Mouse (Mus musculus) MEL (cell line): ENCODE measurements around the gene Pam16. TPM values are rescaled to one million over a fixed set of nuclear protein-coding genes. Genes with fewer than 3 reads are reported as not detected.

ENCODE experiments used
- DNase-seq: peaks from one replicate; pipeline ENCODE4 v3.0.0; 2011; ENCODE audit warnings: low read depth, low spot score
- H3K27ac ChIP-seq: 2 replicates; pipeline ENCODE4 v1.5.1; 2012; ENCODE audit warnings: low read depth, mild to moderate bottlenecking, control low read depth, low read length, moderate library complexity; ENCODE audit not compliant: control insufficient read depth
- H3K27me3 ChIP-seq, 2 experiments: fragments of 150-350 bp in 1 of 2; sonication (generic) in 1 of 2; 2 replicates each; pipeline ENCODE4 v1.6.1; 2012; ENCODE audit warnings: low read length in 2 of 2, mild to moderate bottlenecking in 2 of 2, improper control_type of control experiment in 1 of 2, moderate library complexity in 1 of 2; ENCODE audit not compliant: insufficient read depth in 2 of 2, control insufficient read depth in 1 of 2
- H3K36me3 ChIP-seq, 2 experiments: 2 replicates each; pipeline ENCODE4 v1.6.1; 2012 to 2014; ENCODE audit warnings: low read length in 2 of 2, improper control_type of control experiment in 1 of 2, inconsistent platforms in 1 of 2, mild to moderate bottlenecking in 1 of 2; ENCODE audit not compliant: insufficient read depth in 2 of 2, control insufficient read depth in 1 of 2
- H3K4me1 ChIP-seq, 2 experiments: fragments of 150-350 bp in 1 of 2; sonication (generic) in 1 of 2; 2 replicates each; pipeline ENCODE4 v1.6.1; 2012; ENCODE audit warnings: low read length in 2 of 2, improper control_type of control experiment in 1 of 2, mild to moderate bottlenecking in 1 of 2; ENCODE audit not compliant: insufficient read depth in 2 of 2, control insufficient read depth in 1 of 2
- H3K4me3 ChIP-seq, 2 experiments: fragments of 150-350 bp in 1 of 2; sonication (generic) in 1 of 2; 2 replicates each; pipeline ENCODE4 v1.5.1; 2012; ENCODE audit warnings: low read depth in 2 of 2, low read length in 2 of 2, mild to moderate bottlenecking in 2 of 2, moderate library complexity in 2 of 2, control low read depth in 1 of 2, improper control_type of control experiment in 1 of 2; ENCODE audit not compliant: control insufficient read depth in 1 of 2, insufficient read depth in 1 of 2
- H3K79me2 ChIP-seq: 2 replicates; pipeline ENCODE4 v1.6.1; 2012; ENCODE audit warnings: mild to moderate bottlenecking, low read length, moderate library complexity; ENCODE audit not compliant: control insufficient read depth, poor library complexity, insufficient read depth
- H3K9ac ChIP-seq: 2 replicates; pipeline ENCODE4 v1.6.1; 2012; ENCODE audit warnings: low read depth, mild to moderate bottlenecking, control low read depth, low read length, moderate library complexity; ENCODE audit not compliant: control insufficient read depth, poor library complexity, severe bottlenecking
- H3K9me3 ChIP-seq: fragments of 150-350 bp; sonication (generic); replicated peaks from 2 replicates; pipeline ENCODE4 v1.6.1; 2012; ENCODE audit warnings: mild to moderate bottlenecking, low read length, improper control_type of control experiment, moderate library complexity; ENCODE audit not compliant: insufficient read depth
- BHLHE40 ChIP-seq: IDR thresholded peaks from 2 replicates; pipeline ENCODE4 v1.6.1; 2012; ENCODE audit warnings: low read depth, mild to moderate bottlenecking, inconsistent platforms, low read length, improper control_type of control experiment, borderline replicate concordance
- CHD1 ChIP-seq: IDR thresholded peaks from 2 replicates; pipeline ENCODE4 v1.6.1; 2012; ENCODE audit warnings: low read depth, mild to moderate bottlenecking, inconsistent platforms, low read length, improper control_type of control experiment
- ELF1 ChIP-seq: IDR thresholded peaks from 2 replicates; pipeline ENCODE4 v1.6.1; 2014; ENCODE audit warnings: low read depth, mild to moderate bottlenecking, inconsistent platforms, low read length, improper control_type of control experiment, moderate library complexity
- EP300 ChIP-seq, 2 experiments: IDR thresholded peaks; 2 replicates each; pipeline ENCODE4 v1.6.1; 2011; ENCODE audit warnings: improper control_type of control experiment in 2 of 2, low read length in 2 of 2, low read depth in 1 of 2, mild to moderate bottlenecking in 1 of 2
- ETS1 ChIP-seq: IDR thresholded peaks from 2 replicates; pipeline ENCODE4 v1.6.1; 2012; ENCODE audit warnings: low read depth, mild to moderate bottlenecking, inconsistent platforms, low read length, improper control_type of control experiment, moderate library complexity
- GATA1 ChIP-seq: IDR thresholded peaks from 2 replicates; pipeline ENCODE4 v1.6.1; 2011; ENCODE audit warnings: low read depth, low read length, improper control_type of control experiment
- MAZ ChIP-seq: IDR thresholded peaks from 2 replicates; pipeline ENCODE4 v1.6.1; 2012; ENCODE audit warnings: low read depth, mild to moderate bottlenecking, inconsistent platforms, low read length, improper control_type of control experiment
- MXI1 ChIP-seq: IDR thresholded peaks from 2 replicates; pipeline ENCODE4 v1.6.1; 2011; ENCODE audit warnings: mild to moderate bottlenecking, low read depth, low read length, improper control_type of control experiment
- MYC ChIP-seq: IDR thresholded peaks from 2 replicates; pipeline ENCODE4 v1.6.1; 2011; ENCODE audit warnings: low read depth, mild to moderate bottlenecking, low read length, improper control_type of control experiment, moderate library complexity
- NELFE ChIP-seq: IDR thresholded peaks from 2 replicates; pipeline ENCODE4 v1.6.1; 2011; ENCODE audit warnings: low read depth, low read length, improper control_type of control experiment
- POLR2AphosphoS2 ChIP-seq: IDR thresholded peaks from 2 replicates; pipeline ENCODE4 v1.6.1; 2011; ENCODE audit warnings: low read length, improper control_type of control experiment
- POLR2AphosphoS5 ChIP-seq: IDR thresholded peaks from 2 replicates; pipeline ENCODE4 v1.6.1; 2012; ENCODE audit warnings: low read depth, borderline replicate concordance, mild to moderate bottlenecking, inconsistent platforms, low read length, moderate library complexity, mixed read lengths
- RAD21 ChIP-seq: IDR thresholded peaks from 2 replicates; pipeline ENCODE4 v1.6.1; 2011; ENCODE audit warnings: mild to moderate bottlenecking, low read depth, low read length, improper control_type of control experiment
- RCOR1 ChIP-seq: IDR thresholded peaks from 2 replicates; pipeline ENCODE4 v1.6.1; 2012; ENCODE audit warnings: low read depth, mild to moderate bottlenecking, inconsistent platforms, low read length, improper control_type of control experiment
- SIN3A ChIP-seq: IDR thresholded peaks from 2 replicates; pipeline ENCODE4 v1.6.1; 2012; ENCODE audit warnings: low read length, improper control_type of control experiment, inconsistent platforms
- SMC3 ChIP-seq: IDR thresholded peaks from 2 replicates; pipeline ENCODE4 v1.6.1; 2011; ENCODE audit warnings: low read depth, low read length, improper control_type of control experiment
- UBTF ChIP-seq: IDR thresholded peaks from 2 replicates; pipeline ENCODE4 v1.6.1; 2012; ENCODE audit warnings: low read depth, mild to moderate bottlenecking, inconsistent platforms, low read length, improper control_type of control experiment, moderate library complexity, borderline replicate concordance; ENCODE audit not compliant: insufficient read depth
- USF1 ChIP-seq: IDR thresholded peaks from 2 replicates; pipeline ENCODE4 v1.6.1; 2014; ENCODE audit warnings: low read depth, mild to moderate bottlenecking, inconsistent platforms, low read length, improper control_type of control experiment, moderate library complexity
- USF2 ChIP-seq, 2 experiments: IDR thresholded peaks; 2 replicates each; pipeline ENCODE4 v1.6.1; 2011 to 2012; ENCODE audit warnings: improper control_type of control experiment in 2 of 2, low read length in 2 of 2, borderline replicate concordance in 1 of 2, inconsistent platforms in 1 of 2, low read depth in 1 of 2, mild to moderate bottlenecking in 1 of 2; ENCODE audit not compliant: insufficient read depth in 1 of 2
- polyA plus RNA-seq, 2 experiments: library from polyadenylated mRNA; stranded (reverse) in 1 of 2; unstranded in 1 of 2; fragments of >175 nt in 1 of 2; fragments of >200 nt in 1 of 2; gene quantifications; 2 replicates each; pipeline versions ENCODE4 v1.2.1 to v1.2.4; 2012; ENCODE audit warnings: low replicate concordance in 2 of 2, low read depth in 1 of 2; ENCODE audit not compliant: insufficient read length in 2 of 2, insufficient read depth in 1 of 2, missing spikeins in 1 of 2
- total RNA-seq: library from RNA; depleted of rRNA; stranded (reverse); fragments of 300-350 nt; gene quantifications from 2 replicates; pipeline ENCODE4 v1.2.3, GENCODE M21; 2012

The Pam16 gene
- total and polyA plus RNA-seq, 3 experiments: 13.6 to 121 TPM; not detected in 1

- Histone ChIP-seq H3K9ac (no peak overlapping the region), H3K4me3 (no peak overlapping the region), H3K4me1 (no peaks in the 10 kb centered on the region; a peak in 1 of 4 replicates), H3K27ac (no peak overlapping the region), H3K36me3 (no peaks in the 10 kb centered on the region), H3K27me3 (no peaks in the 10 kb centered on the region), H3K9me3 (no peaks in the 10 kb centered on the region), H3K79me2 (no peaks in the 10 kb centered on the region)
- no peak for DNase-seq
- TF ChIP-seq MYC (no peak), USF1 (no peak), ETS1 (no peak), RAD21 (no peak), CHD1 (no peak), SMC3 (no peak), ELF1 (no peak), NELFE (no peak), POLR2AphosphoS2 (no peak), EP300 (IDR thresholded peaks at IDR 0.05; ENCODE audit: low read depth in 1 of 2, low read length in 2 of 2) (no peak), MXI1 (no peak), BHLHE40 (no peak), SIN3A (no peak), MAZ (no peak), RCOR1 (no peak), POLR2AphosphoS5 (no peak), UBTF (no peak)
These were observed 21.9 kb downstream of the Pam16 start for GRCm38 (mm10) chr16:4602766-4603452.

GRCm38 (mm10) chr16:4602189-4602588 is 22.6 kb downstream of the Pam16 start:
- Histone ChIP-seq H3K4me1 (no peaks in the 10 kb centered on the region; a peak in 1 of 4 replicates), H3K27ac (no peak overlapping the region), H3K9ac (no peak overlapping the region), H3K79me2 (no peaks in the 10 kb centered on the region), H3K9me3 (no peaks in the 10 kb centered on the region), H3K36me3 (no peaks in the 10 kb centered on the region), H3K4me3 (no peak overlapping the region), H3K27me3 (no peaks in the 10 kb centered on the region)
- TF ChIP-seq GATA1: peak; percentile 36; the same call in 1 of the 2 replicates
- TF ChIP-seq USF2 (IDR thresholded peaks at IDR 0.05; ENCODE audit: borderline replicate concordance in 1 of 2, insufficient read depth in 1 of 2, low read depth in 1 of 2, low read length in 2 of 2): no peak
- no peak for DNase-seq
